In genomic region chr17:88466591-88466990, GRCm38 (mm10) we compare ENCODE assay signal across 19 mouse cellular contexts. TPM values are rescaled to one million over a fixed set of nuclear protein-coding genes. Genes with fewer than 3 reads are reported as not detected.
A peak's percentile ranks its signal among the peaks of the same experiment; 100 is the strongest.
DNase-seq lines count a peak whose midpoint lies in the region; ATAC-seq lines count a peak whose summit lies in the region.
"Had no signal": no experiment of that assay in that cellular context is flagged by ENCODE, and none has a peak within 500 bp of the region (broad histone marks: within the 10 kb centered on the region; RNA-seq: fewer than 3 reads in every experiment).

No protein-coding gene starts in this region.

- peak overlapping the region; percentile 31 for H3K4me3 ChIP-seq in erythroblast, embryonic 14.5 days (replicated peaks)
- H3K4me3 ChIP-seq in liver, embryonic 12.5 days: no peak overlapping the region
- H3K4me3 ChIP-seq: forebrain, embryonic 15.5 days; hindbrain, embryonic 12.5 days; left cerebral cortex, adult 2 months; midbrain, embryonic 10.5 days had no signal

- H3K27me3 ChIP-seq in erythroblast, embryonic 14.5 days (ENCODE audit: control insufficient read depth): no peaks in the 10 kb centered on the region
- no peaks in the 10 kb centered on the region for H3K27me3 ChIP-seq in liver, embryonic 12.5 days (replicated peaks)
- H3K27me3 ChIP-seq: forebrain, embryonic 15.5 days; hindbrain, embryonic 12.5 days had no signal

- ATAC-seq in liver, embryonic 12.5 days: peak; percentile 97
- peak; percentile 90 for ATAC-seq in megakaryocyte-erythroid progenitor cell, adult 5-6 weeks (replicated peaks; ENCODE audit: low FRiP score, low TSS enrichment, poor library complexity, severe bottlenecking)
- ATAC-seq: forebrain, embryonic 15.5 days; inflammation-experienced regulatory T-cells, adult 6 months had no signal

- peak overlapping the region; percentile 83 for H3K27ac ChIP-seq in liver, embryonic 12.5 days
- H3K27ac ChIP-seq: forebrain, embryonic 15.5 days; hindbrain, embryonic 12.5 days; left cerebral cortex, adult 2 months; midbrain, embryonic 10.5 days had no signal

- peak overlapping the region; percentile 59 for H3K9ac ChIP-seq in liver, embryonic 12.5 days
- H3K9ac ChIP-seq: forebrain, embryonic 15.5 days; hindbrain, embryonic 12.5 days had no signal

- peaks cover 4% of the 10 kb centered on the region for H3K9me3 ChIP-seq in erythroblast, embryonic 14.5 days (ENCODE audit: control insufficient read depth, low read length)
- H3K9me3 ChIP-seq in liver, embryonic 12.5 days (replicated peaks): 0 out of 2 replicates have a peak, but pooled peaks cover 4% of the 10 kb centered on the region
- H3K9me3 ChIP-seq: forebrain, embryonic 15.5 days; hindbrain, embryonic 12.5 days; midbrain, embryonic 10.5 days had no signal

- peaks cover 58% of the 10 kb centered on the region for H3K4me1 ChIP-seq in erythroblast, embryonic 14.5 days (ENCODE audit: control insufficient read depth)
- H3K4me1 ChIP-seq in liver, embryonic 12.5 days: peaks cover 54% of the 10 kb centered on the region
- H3K4me1 ChIP-seq: forebrain, embryonic 15.5 days; hindbrain, embryonic 12.5 days; midbrain, embryonic 10.5 days had no signal

- H3K4me2 ChIP-seq in liver, embryonic 12.5 days: peak overlapping the region; percentile 51
- H3K4me2 ChIP-seq: forebrain, embryonic 15.5 days; hindbrain, embryonic 12.5 days had no signal

- WGBS in liver, embryonic 12.5 days (ENCODE audit: insufficient replicate concordance): 7% methylated on average over 1 of the region's 1 CpGs

- DNase-seq in ovary, adult 18-20 months (ENCODE audit: low spot score): peak; percentile 54
- DNase-seq in ovary, postnatal 10 days (ENCODE audit: low spot score): no peak
- no peak for DNase-seq in cerebellum, adult 11-12 months
- DNase-seq in gastrocnemius, postnatal 10 days: no peak
- DNase-seq: cerebellum, adult 9-10 months; gastrocnemius, postnatal 25 days; kidney, postnatal 36 days; layer of hippocampus, adult 9-11 months; left cerebral cortex, postnatal 4 days; right cerebral cortex, postnatal 25 days; thymus, postnatal 25 days had no signal

- H3K36me3 ChIP-seq in erythroblast, embryonic 14.5 days (ENCODE audit: control insufficient read depth): peaks cover 62% of the 10 kb centered on the region
- peaks cover 60% of the 10 kb centered on the region for H3K36me3 ChIP-seq in liver, embryonic 12.5 days
- H3K36me3 ChIP-seq: forebrain, embryonic 15.5 days had no signal

RNA-seq across cellular contexts. Expression of gene Foxn2, which starts 26.1 kb away (rescaled TPM):
- polyA plus RNA-seq in erythroblast, embryonic 14.5 days (2012): 0.42 and 0.50 TPM in 2 replicates
- 17.5 and 18.5 TPM in 2 replicates for polyA plus RNA-seq in liver, embryonic 12.5 days (2016; fragmentation: Nextera tagmentation; extraction: Ambion mirVana)
- 28.1 and 28.9 TPM in 2 replicates for total RNA-seq in megakaryocyte-erythroid progenitor cell, adult 5-6 weeks (2014; fragmentation: Nextera tagmentation)
- 34.3 and 40.1 TPM in 2 replicates for total RNA-seq in megakaryocyte-erythroid progenitor cell, adult 5-6 weeks (2017)
- total RNA-seq in gastrocnemius, postnatal 10 days (2021): 10 to 100 TPM; 17.5 to 19.4 TPM
